Mouse (Mus musculus) neural tube, embryonic 13.5 days (tissue): ENCODE measurements around the gene Rsl24d1. TPM values are rescaled to one million over a fixed set of nuclear protein-coding genes. Genes with fewer than 3 reads are reported as not detected.

ENCODE experiments used
- ATAC-seq: fragments of 200-750 bp; cut with Nextera tagmentation; 2 replicates; pipeline ENCODE4 v1.8.0; 2017; ENCODE audit warnings: low read depth, mild to moderate bottlenecking, moderate TSS enrichment, moderate library complexity
- H3K27ac ChIP-seq: fragments of 300-500 bp; sonication (generic); replicated peaks from 2 replicates; pipeline ENCODE4 v1.5.1; 2015; ENCODE audit warnings: moderate library complexity, mild to moderate bottlenecking, inconsistent platforms
- H3K27me3 ChIP-seq: fragments of 300-500 bp; sonication (generic); 2 replicates; pipeline ENCODE4 v1.6.1; 2015; ENCODE audit warnings: mild to moderate bottlenecking, inconsistent platforms
- H3K36me3 ChIP-seq: fragments of 300-500 bp; sonication (generic); 2 replicates; pipeline ENCODE4 v1.6.1; 2015; ENCODE audit warnings: mild to moderate bottlenecking, inconsistent platforms
- H3K4me1 ChIP-seq: fragments of 300-500 bp; sonication (generic); replicated peaks from 2 replicates; pipeline ENCODE4 v1.6.1; 2015; ENCODE audit warnings: inconsistent platforms
- H3K4me2 ChIP-seq: fragments of 300-500 bp; sonication (generic); 2 replicates; pipeline ENCODE4 v1.6.1; 2015; ENCODE audit warnings: inconsistent platforms, mild to moderate bottlenecking, moderate library complexity
- H3K4me3 ChIP-seq: fragments of 300-500 bp; sonication (generic); 2 replicates; pipeline ENCODE4 v1.5.1; 2015; ENCODE audit warnings: mild to moderate bottlenecking, inconsistent platforms
- H3K9ac ChIP-seq: fragments of 300-500 bp; sonication (generic); 2 replicates; pipeline ENCODE4 v1.6.1; 2015; ENCODE audit warnings: moderate library complexity, mild to moderate bottlenecking, inconsistent platforms
- H3K9me3 ChIP-seq: fragments of 300-500 bp; sonication (generic); 2 replicates; pipeline ENCODE4 v1.6.1; 2016; ENCODE audit warnings: inconsistent platforms
- WGBS: fragments of 180-500 bp; shearing (Covaris S2); methylation state at CpG from one replicate; pipeline ENCODE4 v1.1.7; 2015; 5-methylcytosine and 5-hydroxymethylcytosine counted together
- polyA plus RNA-seq: library from polyadenylated mRNA; unstranded; fragments of >200 nt; fragmentation: Nextera tagmentation; extraction: Ambion mirVana; gene quantifications from 2 replicates; pipeline ENCODE4 v1.2.1, GENCODE M21; 2015

The Rsl24d1 gene
- polyA plus RNA-seq, 1 experiment from 2014 or later = 104 TPM

- no peaks in the 10 kb centered on the region; the same call in 1 of the 2 replicates for H3K4me1 ChIP-seq
- no peak overlapping the region for H3K27ac ChIP-seq
- H3K9ac ChIP-seq = no peak overlapping the region
- H3K27me3 ChIP-seq = no peaks in the 10 kb centered on the region; the same call in 1 of the 2 replicates
- WGBS = 46% methylated on average over 1 of the region's 1 CpGs
- H3K36me3 ChIP-seq = no peaks in the 10 kb centered on the region
- H3K4me3 ChIP-seq = no peak overlapping the region
- no peaks in the 10 kb centered on the region for H3K9me3 ChIP-seq
- H3K4me2 ChIP-seq = no peak overlapping the region
- no peak for ATAC-seq
Observed at GRCm38 (mm10) chr9:73159265-73159664, 46.0 kb downstream of the Rsl24d1 start.

GRCm38 (mm10) chr9:73162571-73163333, 49.5 kb downstream of the Rsl24d1 start:
- H3K4me1 ChIP-seq = no peaks in the 10 kb centered on the region; the same call in 1 of the 2 replicates
- no peaks in the 10 kb centered on the region for H3K9me3 ChIP-seq
- H3K27me3 ChIP-seq = no peaks in the 10 kb centered on the region; the same call in 1 of the 2 replicates
- H3K27ac ChIP-seq = no peak overlapping the region
- peak overlapping the region; percentile 48 for H3K4me2 ChIP-seq
- no peak for ATAC-seq
- H3K36me3 ChIP-seq = no peaks in the 10 kb centered on the region
- H3K9ac ChIP-seq = no peak overlapping the region
- 0 out of 2 replicates have a peak overlapping the region, but pooled peaks have one; percentile 13 for H3K4me3 ChIP-seq
- 19% methylated on average over 26 of the region's 26 CpGs for WGBS

GRCm38 (mm10) chr9:73165631-73166030, 52.4 kb downstream of the Rsl24d1 start:
- no peaks in the 10 kb centered on the region; the same call in 1 of the 2 replicates for H3K27me3 ChIP-seq
- no peaks in the 10 kb centered on the region; the same call in 1 of the 2 replicates for H3K4me1 ChIP-seq
- H3K4me2 ChIP-seq = no peak overlapping the region
- 91% methylated on average over 4 of the region's 4 CpGs for WGBS
- no peak overlapping the region for H3K27ac ChIP-seq
- H3K36me3 ChIP-seq = no peaks in the 10 kb centered on the region
- no peak overlapping the region for H3K4me3 ChIP-seq
- no peak for ATAC-seq
- no peak overlapping the region for H3K9ac ChIP-seq
- no peaks in the 10 kb centered on the region for H3K9me3 ChIP-seq

Other genes with a start within 250 kb of the Rsl24d1 start
- gene Pygo1, start 187.8 kb upstream of the Rsl24d1 start, polyA plus RNA-seq = 12.4 and 13.5 TPM in 2 replicates
- 2.4 and 2.7 TPM in 2 replicates for gene Dyx1c1, start 154.6 kb upstream of the Rsl24d1 start, polyA plus RNA-seq
- not detected in 2 replicates for gene Gm44503, start 154.6 kb upstream of the Rsl24d1 start, polyA plus RNA-seq
- 25.9 and 28.5 TPM in 2 replicates for gene Ccpg1os, start 128.0 kb upstream of the Rsl24d1 start, polyA plus RNA-seq
- gene Ccpg1, start 128.0 kb upstream of the Rsl24d1 start, polyA plus RNA-seq = 44.5 and 45.9 TPM in 2 replicates
- gene Pigb, start 73.0 kb upstream of the Rsl24d1 start, polyA plus RNA-seq = 11.3 and 13.3 TPM in 2 replicates
- gene Rab27a, start 68.6 kb upstream of the Rsl24d1 start, polyA plus RNA-seq = 1.0 and 1.9 TPM in 2 replicates
- not detected in 2 replicates for gene Khdc3, start 11.6 kb upstream of the Rsl24d1 start, polyA plus RNA-seq
- not detected in 2 replicates for gene Gm20509, start 11.0 kb upstream of the Rsl24d1 start, polyA plus RNA-seq